Mouse (Mus musculus): ENCODE results near the gene 1700021F07Rik.

GRCm38 (mm10) chr2:173532711-173533462, 10.5 kb downstream of the 1700021F07Rik start:
- TF ChIP-seq POLR2A (IDR thresholded peaks at IDR 0.05; ENCODE audit: control insufficient read depth, extremely low read depth, insufficient read depth, low read length, poor library complexity) (no peak), CTCF (IDR thresholded peaks at IDR 0.05; ENCODE audit: borderline replicate concordance, control insufficient read depth, extremely low read depth, insufficient read depth, low read length, poor library complexity) (no peak)
